Mouse (Mus musculus) ovary, postnatal 10 days (tissue): ENCODE results near the gene Olfr27.

Experiments
- DNase-seq: peaks from one replicate; pipeline ENCODE4 v3.0.0; 2022; ENCODE audit warnings: low spot score

Olfr27 gene

DNA sequence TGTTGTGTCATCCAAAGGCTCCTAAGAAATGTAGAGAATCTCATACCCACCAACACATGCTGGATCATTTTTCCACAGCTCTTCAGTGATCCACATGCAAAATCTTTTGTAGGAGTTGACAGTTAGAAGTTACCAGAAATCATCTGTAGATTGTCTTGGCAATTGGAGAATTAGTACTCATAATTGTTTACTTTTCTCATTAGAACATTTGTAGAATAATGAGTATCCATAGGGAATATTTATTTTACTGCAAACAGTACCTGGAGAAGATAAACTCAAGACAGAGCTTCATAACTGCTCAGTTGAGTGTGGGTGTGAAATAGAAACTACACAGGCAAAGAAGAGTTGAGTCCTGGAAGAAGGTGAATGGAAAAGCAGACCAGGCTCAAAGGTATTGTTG lies at the start of gene Olfr27:
Gene Olfr27 (plus strand): TSS at position 301 of the 400 bp plus-strand sequence.
- no peak for DNase-seq

- DNase-seq: no peak
Measured at GRCm38 (mm10) chr9:39078787-39079186, 49.1 kb upstream of the Olfr27 start, which contains the start of gene Olfr938. Gene Olfr938 (minus strand): TSS chr9:39078887.

- DNase-seq: no peak
Measured at GRCm38 (mm10) chr9:39127326-39127725, 605 bp upstream of the Olfr27 start.

DNA sequence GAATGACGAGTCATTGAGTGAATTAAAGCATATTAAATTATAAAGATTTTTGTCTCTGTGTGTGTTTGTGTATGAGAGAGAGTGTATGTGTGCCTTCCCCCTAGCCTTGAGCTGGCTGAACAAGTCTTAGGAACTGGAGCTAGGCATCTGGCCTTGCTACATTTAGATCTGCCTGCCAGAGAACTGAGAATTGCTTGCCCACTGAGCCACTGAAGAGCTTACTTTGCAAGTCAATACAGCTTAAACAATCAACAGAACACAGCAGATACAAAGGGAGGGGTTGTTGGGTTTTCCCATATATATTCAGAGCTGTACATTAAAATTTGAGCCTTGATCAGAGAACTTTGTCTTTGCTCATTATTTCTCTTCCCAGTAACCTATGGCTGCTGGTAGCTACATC lies 24.5 kb downstream of the Olfr27 start:
- no peak for DNase-seq

GRCm38 (mm10) chr9:39166004-39166403 lies 38.1 kb downstream of the Olfr27 start, which contains the start of gene Olfr943:
Gene Olfr943 (plus strand): TSS chr9:39166304.
- DNase-seq: no peak
